Mouse (Mus musculus) inflammation-experienced regulatory T-cells, adult 6 months (primary cell): ENCODE data around the gene Olfr1152. TPM values are rescaled to one million over a fixed set of nuclear protein-coding genes. Genes with fewer than 3 reads are reported as not detected.

Experiments
- ATAC-seq: one replicate; pipeline ENCODE4 v1.8.0; 2017
- polyA plus RNA-seq, 3 experiments: library from polyadenylated mRNA; unstranded; fragments of 100-300 nt; shearing (Covaris generic); gene quantifications; one replicate each; pipeline ENCODE4 v1.2.1; 2017

Gene Olfr1152
- not detected for polyA plus RNA-seq

- no peak for ATAC-seq
Measured at GRCm38 (mm10) chr2:87866192-87866591, at the start of gene Olfr1152. Gene Olfr1152 (plus strand): TSS chr2:87866492.

GRCm38 (mm10) chr2:87830233-87830632 lies 36.1 kb upstream of the Olfr1152 start, which contains the start of gene Olfr1148:
Gene Olfr1148 (plus strand): TSS chr2:87830533.
- ATAC-seq = no peak

GRCm38 (mm10) chr2:87843693-87844092 lies 22.6 kb upstream of the Olfr1152 start, which contains the start of gene Olfr1150-ps1:
Gene Olfr1150-ps1 (plus strand): TSS chr2:87843993.
- ATAC-seq = no peak

GRCm38 (mm10) chr2:87855562-87855961 lies 10.7 kb upstream of the Olfr1152 start, which contains the start of gene Olfr1151:
Gene Olfr1151 (plus strand): TSS chr2:87855862.
- ATAC-seq = no peak

- no peak for ATAC-seq
Measured at GRCm38 (mm10) chr2:87894662-87895061, 28.4 kb downstream of the Olfr1152 start, which contains the start of gene Olfr1153. Gene Olfr1153 (plus strand): TSS chr2:87894962.

GRCm38 (mm10) chr2:87905066-87905465 lies 38.8 kb downstream of the Olfr1152 start, which contains the start of gene Olfr1154:
Gene Olfr1154 (minus strand): TSS chr2:87905166.
- no peak for ATAC-seq

Other genes with a start within 250 kb of the Olfr1152 start
- gene Olfr1131, start 239.4 kb upstream of the Olfr1152 start, polyA plus RNA-seq = not detected
- not detected for gene Olfr1132, start 229.0 kb upstream of the Olfr1152 start, polyA plus RNA-seq
- not detected for gene Olfr1133, start 219.1 kb upstream of the Olfr1152 start, polyA plus RNA-seq
- gene Olfr1134, start 208.0 kb upstream of the Olfr1152 start, polyA plus RNA-seq = not detected
- gene Olfr1135, start 192.8 kb upstream of the Olfr1152 start, polyA plus RNA-seq = not detected
- not detected for gene Olfr1136, start 172.5 kb upstream of the Olfr1152 start, polyA plus RNA-seq
- gene Olfr1137, start 153.3 kb upstream of the Olfr1152 start, polyA plus RNA-seq = not detected
- gene Olfr1138, start 126.5 kb upstream of the Olfr1152 start, polyA plus RNA-seq = not detected
- gene Olfr1140, start 122.7 kb upstream of the Olfr1152 start, polyA plus RNA-seq = not detected
- not detected for gene Olfr1141, start 112.5 kb upstream of the Olfr1152 start, polyA plus RNA-seq
- gene Olfr152, start 87.0 kb upstream of the Olfr1152 start, polyA plus RNA-seq = not detected
- gene Olfr1143, start 65.9 kb upstream of the Olfr1152 start, polyA plus RNA-seq = not detected
- gene Olfr1145, start 56.7 kb upstream of the Olfr1152 start, polyA plus RNA-seq = not detected
- not detected for gene Olfr1148, start 36.0 kb upstream of the Olfr1152 start, polyA plus RNA-seq
- not detected for gene Olfr1150-ps1, start 22.5 kb upstream of the Olfr1152 start, polyA plus RNA-seq
- not detected for gene Olfr1151, start 10.6 kb upstream of the Olfr1152 start, polyA plus RNA-seq
- gene Olfr1153, start 28.5 kb downstream of the Olfr1152 start, polyA plus RNA-seq = not detected
- gene Olfr1154, start 38.7 kb downstream of the Olfr1152 start, polyA plus RNA-seq = not detected
- gene Olfr1155, start 78.6 kb downstream of the Olfr1152 start, polyA plus RNA-seq = not detected
- under 1 TPM in 1 of 3 experiments, not detected in 2; 0.23 TPM for gene Olfr1156, start 86.6 kb downstream of the Olfr1152 start, polyA plus RNA-seq
- not detected for gene Olfr1157, start 101.8 kb downstream of the Olfr1152 start, polyA plus RNA-seq
- gene Olfr74, start 108.2 kb downstream of the Olfr1152 start, polyA plus RNA-seq = not detected
- not detected for gene Olfr1158, start 123.6 kb downstream of the Olfr1152 start, polyA plus RNA-seq
- not detected for gene Olfr1160, start 141.8 kb downstream of the Olfr1152 start, polyA plus RNA-seq
- gene Olfr1161, start 156.3 kb downstream of the Olfr1152 start, polyA plus RNA-seq = not detected
- not detected for gene Olfr73, start 171.2 kb downstream of the Olfr1152 start, polyA plus RNA-seq
- gene Olfr1162, start 184.6 kb downstream of the Olfr1152 start, polyA plus RNA-seq = not detected
- gene Olfr1163, start 205.3 kb downstream of the Olfr1152 start, polyA plus RNA-seq = not detected
- gene Olfr1164, start 227.5 kb downstream of the Olfr1152 start, polyA plus RNA-seq = not detected